In the genomic region with DNA sequence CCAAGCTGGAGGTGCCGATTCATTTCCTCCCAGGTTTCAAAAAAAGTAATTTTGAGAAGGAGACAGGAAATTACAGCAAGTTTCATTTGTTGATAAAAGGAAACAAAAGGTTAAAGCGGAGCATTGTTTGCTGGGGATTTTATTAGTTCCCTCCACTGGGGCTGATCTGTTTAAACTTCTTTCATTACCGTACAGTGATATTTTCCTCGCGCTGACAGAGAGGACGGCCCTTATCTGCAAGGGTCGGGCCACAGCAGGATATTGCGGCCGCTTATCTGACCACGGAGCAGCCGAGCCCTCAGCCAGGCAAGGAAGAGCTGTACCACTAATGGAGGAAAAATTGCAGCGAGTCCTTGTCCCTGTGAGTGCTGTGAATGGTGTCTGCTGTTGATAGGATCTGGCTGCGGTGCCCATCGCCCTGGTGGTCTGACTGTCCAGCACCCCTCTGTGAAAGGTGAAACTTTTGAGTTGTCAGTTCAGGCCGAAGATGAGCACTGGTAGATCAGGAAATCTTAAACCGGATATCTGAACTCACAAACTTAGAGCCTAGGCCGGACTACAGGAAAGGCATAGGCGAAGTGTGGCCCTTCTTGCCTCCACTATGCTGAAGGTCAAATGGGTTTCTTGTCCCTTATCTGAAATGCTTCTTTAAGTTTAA, we compare ENCODE assay signal across 8 mouse cellular contexts. TPM values are rescaled to one million over a fixed set of nuclear protein-coding genes. Genes with fewer than 3 reads are reported as not detected.
DNase-seq lines count a peak whose midpoint lies in the region; ATAC-seq and TF ChIP-seq lines count a peak whose summit lies in the region.

No protein-coding gene starts in this region.

- H3K4me3 ChIP-seq in neural tube, embryonic 11.5 days (ENCODE audit: low read depth, low read length): no peak overlapping the region
- no peak overlapping the region for H3K4me3 ChIP-seq in kidney, postnatal 0 days (replicated peaks; ENCODE audit: low read depth, low read length)

- peaks cover 16% of the 10 kb centered on the region for H3K4me1 ChIP-seq in neural tube, embryonic 11.5 days (ENCODE audit: control insufficient read depth, insufficient read depth, low read length)
- peaks cover 6% of the 10 kb centered on the region for H3K4me1 ChIP-seq in kidney, postnatal 0 days (replicated peaks; ENCODE audit: insufficient read depth, low read length)

- no peak for TF ChIP-seq CTCF in kidney, postnatal 0 days (IDR thresholded peaks at IDR 0.05; ENCODE audit: low read depth)

- H3K9me3 ChIP-seq in neural tube, embryonic 11.5 days (ENCODE audit: control insufficient read depth, low read length): no peaks in the 10 kb centered on the region
- no peaks in the 10 kb centered on the region for H3K9me3 ChIP-seq in kidney, postnatal 0 days (replicated peaks; ENCODE audit: low read length)

- H3K9ac ChIP-seq in neural tube, embryonic 11.5 days (ENCODE audit: low read length): peak overlapping the region; percentile 12; the same call in 1 of the 2 replicates
- no peak overlapping the region for H3K9ac ChIP-seq in kidney, postnatal 0 days (ENCODE audit: low read depth, low read length)

- 49% methylated on average over 18 of the region's 18 CpGs for WGBS in neural tube, embryonic 11.5 days
- WGBS in kidney, postnatal 0 days: 19% methylated on average over 18 of the region's 18 CpGs

- no peak overlapping the region; the same call in 1 of the 2 replicates for H3K4me2 ChIP-seq in neural tube, embryonic 11.5 days (ENCODE audit: low read depth)
- H3K4me2 ChIP-seq in kidney, postnatal 0 days (ENCODE audit: low read length): peak overlapping the region; percentile 32

- no peak for DNase-seq in neural tube, embryonic 11.5 days (ENCODE audit: low spot score)
- DNase-seq in neural tube, embryonic 10.5 days (ENCODE audit: extremely low spot score, low spot score): no peak
- DNase-seq in kidney, postnatal 0 days (ENCODE audit: low spot score): peak; percentile 77
- no peak for DNase-seq in gastrocnemius, postnatal 4 days (ENCODE audit: low spot score in 2 of 2)
- no peak for DNase-seq in right cerebral cortex, postnatal 4 days
- DNase-seq in layer of hippocampus, postnatal 25 days (ENCODE audit: extremely low spot score in 1 of 2, low spot score in 1 of 2): no peak

- H3K27ac ChIP-seq in neural tube, embryonic 11.5 days (ENCODE audit: low read depth, low read length): 0 out of 2 replicates have a peak overlapping the region, but pooled peaks have one; percentile 9
- peak overlapping the region; percentile 31 for H3K27ac ChIP-seq in kidney, postnatal 0 days

- H3K36me3 ChIP-seq in neural tube, embryonic 11.5 days (ENCODE audit: control insufficient read depth, insufficient read depth, low read length): no peaks in the 10 kb centered on the region
- H3K36me3 ChIP-seq in kidney, postnatal 0 days (ENCODE audit: insufficient read depth, low read length): no peaks in the 10 kb centered on the region

- ATAC-seq in neural tube, embryonic 11.5 days (ENCODE audit: insufficient read depth, low FRiP score, low TSS enrichment): 0 out of 2 replicates have a peak, but pooled peaks have one; percentile 42
- ATAC-seq in granulocyte monocyte progenitor cell, adult 5-6 weeks (replicated peaks; ENCODE audit: poor library complexity, severe bottlenecking): peak; percentile 71
- ATAC-seq in kidney, postnatal 0 days (replicated peaks; ENCODE audit: low FRiP score, low read depth): peak; percentile 34; the same call in 1 of the 2 replicates
- peak; percentile 74 for ATAC-seq in megakaryocyte progenitor cell, adult 5-6 weeks (replicated peaks; ENCODE audit: poor library complexity)

- H3K27me3 ChIP-seq in neural tube, embryonic 11.5 days (ENCODE audit: control insufficient read depth, insufficient read depth, low read length): no peaks in the 10 kb centered on the region
- H3K27me3 ChIP-seq in kidney, postnatal 0 days (ENCODE audit: insufficient read depth, low read length): no peaks in the 10 kb centered on the region

RNA-seq across cellular contexts. Expression of gene Fignl1, which starts 28.1 kb away (rescaled TPM):
- 71.6 and 76.6 TPM in 2 replicates for polyA plus RNA-seq in neural tube, embryonic 11.5 days (2014; fragmentation: Nextera tagmentation; extraction: Ambion mirVana)
- total RNA-seq in granulocyte monocyte progenitor cell, adult 5-6 weeks (2014; fragmentation: Nextera tagmentation): 43.8 and 51.2 TPM in 2 replicates
- 93.0 and 100 TPM in 2 replicates for total RNA-seq in granulocyte monocyte progenitor cell, adult 5-6 weeks (2017)
- 27.8 and 31.8 TPM in 2 replicates for polyA plus RNA-seq in kidney, postnatal 0 days (2015; fragmentation: Nextera tagmentation; extraction: Ambion mirVana)
- total RNA-seq in megakaryocyte progenitor cell, adult 5-6 weeks (2015): 60.0 and 75.1 TPM in 2 replicates
- 82.4 and 96.9 TPM in 2 replicates for total RNA-seq in megakaryocyte progenitor cell, adult 5-6 weeks (2017)
- 10 to 100 TPM; 10.3 to 12.1 TPM for total RNA-seq in gastrocnemius, postnatal 4 days (2021)
- total RNA-seq in layer of hippocampus, postnatal 25 days (2021): 1 to 10 TPM; 1.1 to 2.6 TPM
